ENCODE assay signal across 20 mouse cellular contexts in the genomic region with DNA sequence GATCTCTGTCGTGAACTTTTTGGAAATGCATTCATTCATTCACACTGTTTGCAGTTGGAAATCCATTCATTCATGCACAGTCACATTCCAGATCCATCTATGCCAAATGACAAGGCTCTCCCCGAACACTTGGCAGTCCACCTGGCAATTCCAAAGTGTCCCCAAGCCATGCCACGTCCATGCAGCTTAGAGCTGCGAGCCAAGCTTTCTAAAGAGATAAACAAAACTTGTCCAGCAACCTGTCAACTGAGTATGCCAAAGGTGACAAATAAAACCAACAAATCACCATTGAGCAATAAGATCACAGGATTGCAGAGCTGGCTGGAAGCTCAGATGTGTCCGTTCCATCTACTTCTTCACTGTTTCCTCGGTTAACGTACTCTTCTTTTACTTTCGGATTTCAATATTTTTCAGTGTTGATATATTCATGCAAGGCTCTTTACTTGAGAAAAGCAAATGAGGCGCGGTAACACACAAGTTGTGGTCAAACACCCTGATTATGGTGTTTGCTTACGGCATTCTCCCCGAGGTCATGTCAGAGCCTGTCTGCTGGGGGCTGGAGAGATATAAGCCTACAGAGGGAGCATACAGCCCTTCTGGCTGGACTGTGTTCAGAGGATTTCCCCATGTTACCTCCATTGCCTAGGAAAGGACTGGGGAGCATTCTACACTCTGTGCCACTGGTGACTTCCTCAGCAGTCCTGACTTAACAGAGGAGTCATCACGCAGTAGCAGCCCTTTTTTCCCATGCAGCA.
DNase-seq lines count a peak whose midpoint lies in the region; ATAC-seq and TF ChIP-seq lines count a peak whose summit lies in the region.
"Had no signal": no experiment of that assay in that cellular context is flagged by ENCODE, and none has a peak within 500 bp of the region (broad histone marks: within the 10 kb centered on the region; RNA-seq: fewer than 3 reads in every experiment).

No protein-coding gene starts in this region.

- no peak for TF ChIP-seq CTCF in heart, adult 2 months (IDR thresholded peaks at IDR 0.05)

- peaks cover 1% of the 10 kb centered on the region; the same call in 1 of the 2 replicates for H3K4me1 ChIP-seq in heart, adult 2 months (ENCODE audit: control insufficient read depth, insufficient read depth, low read length)
- no peaks in the 10 kb centered on the region for H3K4me1 ChIP-seq in heart, embryonic 11.5 days (ENCODE audit: control insufficient read depth, insufficient read depth, low read length)
- no peaks in the 10 kb centered on the region for H3K4me1 ChIP-seq in forebrain, embryonic 11.5 days (replicated peaks; ENCODE audit: control insufficient read depth, insufficient read depth, low read length)
- H3K4me1 ChIP-seq: embryonic facial prominence, embryonic 10.5 days; forebrain, embryonic 13.5 days; limb, embryonic 10.5 days; liver, embryonic 13.5 days; lung, embryonic 15.5 days had no signal

- no peak overlapping the region for H3K27ac ChIP-seq in heart, adult 2 months
- no peak overlapping the region for H3K27ac ChIP-seq in heart, embryonic 11.5 days (ENCODE audit: low read depth, low read length)
- H3K27ac ChIP-seq in forebrain, embryonic 11.5 days (ENCODE audit: low read depth, low read length): no peak overlapping the region
- H3K27ac ChIP-seq: embryonic facial prominence, embryonic 10.5 days; forebrain, embryonic 13.5 days; hindbrain, embryonic 14.5 days; left cerebral cortex, adult 2 months; limb, embryonic 10.5 days; liver, embryonic 13.5 days; lung, embryonic 15.5 days had no signal

- 75% methylated on average over 13 of the region's 13 CpGs for WGBS in heart, adult 2 months
- 84% methylated on average over 13 of the region's 13 CpGs for WGBS in heart, embryonic 11.5 days (ENCODE audit: insufficient replicate concordance)
- 94% methylated on average over 13 of the region's 13 CpGs for WGBS in forebrain, embryonic 11.5 days

- H3K36me3 ChIP-seq in heart, adult 2 months (ENCODE audit: control insufficient read depth, insufficient read depth, low read length): no peaks in the 10 kb centered on the region
- H3K36me3 ChIP-seq in heart, embryonic 11.5 days (ENCODE audit: control insufficient read depth, insufficient read depth, low read length): no peaks in the 10 kb centered on the region
- H3K36me3 ChIP-seq in forebrain, embryonic 11.5 days (ENCODE audit: control insufficient read depth, insufficient read depth, low read length): no peaks in the 10 kb centered on the region
- H3K36me3 ChIP-seq: embryonic facial prominence, embryonic 10.5 days; limb, embryonic 10.5 days; liver, embryonic 13.5 days; lung, embryonic 15.5 days had no signal

- TF ChIP-seq EP300 in heart, adult 2 months (IDR thresholded peaks at IDR 0.05; ENCODE audit: insufficient read depth, low read depth, low read length): no peak

- intact Hi-C loops in heart, adult 2 months (cut with DNase I): no loop called here
- intact Hi-C loops in left cerebral cortex, postnatal 4 days (cut with DNase I): no loop called here

- H3K27me3 ChIP-seq in heart, adult 2 months (ENCODE audit: control insufficient read depth, insufficient read depth, low read length): no peaks in the 10 kb centered on the region
- H3K27me3 ChIP-seq in heart, embryonic 11.5 days (ENCODE audit: control insufficient read depth, insufficient read depth, low read length): no peaks in the 10 kb centered on the region
- H3K27me3 ChIP-seq in forebrain, embryonic 11.5 days (ENCODE audit: control insufficient read depth, insufficient read depth, low read length): no peaks in the 10 kb centered on the region
- H3K27me3 ChIP-seq: forebrain, embryonic 13.5 days; liver, embryonic 13.5 days; lung, embryonic 15.5 days had no signal

- no peaks in the 10 kb centered on the region for H3K79me2 ChIP-seq in heart, adult 2 months (replicated peaks; ENCODE audit: control insufficient read depth, insufficient read depth, low read length)

- peak overlapping the region; percentile 6; the same call in 1 of the 2 replicates for H3K4me3 ChIP-seq in heart, adult 2 months
- no peak overlapping the region for H3K4me3 ChIP-seq in heart, embryonic 11.5 days (ENCODE audit: low read depth, low read length)
- no peak overlapping the region for H3K4me3 ChIP-seq in forebrain, embryonic 11.5 days (ENCODE audit: low read depth, low read length)
- H3K4me3 ChIP-seq: embryonic facial prominence, embryonic 10.5 days; forebrain, embryonic 13.5 days; left cerebral cortex, adult 2 months; limb, embryonic 10.5 days; liver, embryonic 13.5 days; lung, embryonic 15.5 days had no signal

- no peak overlapping the region for H3K9ac ChIP-seq in heart, adult 2 months (ENCODE audit: low read depth, low read length)
- H3K9ac ChIP-seq in heart, embryonic 11.5 days (ENCODE audit: low read depth, low read length): no peak overlapping the region
- H3K9ac ChIP-seq in forebrain, embryonic 11.5 days (ENCODE audit: low read length): no peak overlapping the region
- H3K9ac ChIP-seq: forebrain, embryonic 13.5 days; hindbrain, embryonic 14.5 days; liver, embryonic 13.5 days; lung, embryonic 15.5 days had no signal

- peak; percentile 41 for DNase-seq in adrenal gland, postnatal 14 days
- no peak for DNase-seq in adrenal gland, adult 18-20 months (ENCODE audit: low spot score in 2 of 2)
- peak in 1 of 2 experiments; percentile 49 for DNase-seq in heart, adult 2 months
- DNase-seq in urinary bladder, adult 18-20 months (ENCODE audit: low spot score in 2 of 2): peak; percentile 12 to 26
- no peak for DNase-seq in urinary bladder, postnatal 4 days (ENCODE audit: low spot score in 2 of 2)
- no peak for DNase-seq in forebrain, embryonic 11.5 days (ENCODE audit: low spot score)
- DNase-seq in left cerebral cortex, postnatal 4 days: no peak
- DNase-seq: cerebellum, adult 18-20 months; kidney, postnatal 4 days; layer of hippocampus, adult 9-11 months; liver, embryonic 13.5 days; thymus, postnatal 14 days had no signal

- H3K4me2 ChIP-seq in heart, embryonic 11.5 days: no peak overlapping the region
- H3K4me2 ChIP-seq in forebrain, embryonic 11.5 days (ENCODE audit: low read depth, low read length, severe bottlenecking): no peak overlapping the region
- H3K4me2 ChIP-seq: forebrain, embryonic 13.5 days; hindbrain, embryonic 14.5 days; liver, embryonic 13.5 days; lung, embryonic 15.5 days; midbrain, embryonic 11.5 days had no signal

- no peaks in the 10 kb centered on the region for H3K9me3 ChIP-seq in heart, embryonic 11.5 days (replicated peaks; ENCODE audit: control insufficient read depth, low read length)
- H3K9me3 ChIP-seq in forebrain, embryonic 11.5 days (ENCODE audit: control insufficient read depth, low read length): no peaks in the 10 kb centered on the region
- H3K9me3 ChIP-seq: embryonic facial prominence, embryonic 10.5 days; forebrain, embryonic 13.5 days; limb, embryonic 10.5 days; liver, embryonic 13.5 days; lung, embryonic 15.5 days had no signal

- no peak for ATAC-seq in heart, embryonic 11.5 days (replicated peaks; ENCODE audit: insufficient number of reproducible peaks, low FRiP score, low TSS enrichment)
- ATAC-seq in forebrain, embryonic 11.5 days (replicated peaks; ENCODE audit: low FRiP score): no peak
- ATAC-seq: forebrain, embryonic 13.5 days had no signal

- TF ChIP-seq POLR2A in heart, adult 2 months (IDR thresholded peaks at IDR 0.05; ENCODE audit: insufficient read depth, low read depth, low read length): no peak

Comparison
In these comparisons a context has a peak if more than half of its experiments do, and no peak if none do; other contexts are left out.
1. DNase-seq: peak in adrenal gland, postnatal 14 days (single experiment) and urinary bladder, adult 18-20 months (2 of 2); none in adrenal gland, adult 18-20 months (0 of 2), urinary bladder, postnatal 4 days (0 of 2), forebrain, embryonic 11.5 days (single experiment) and left cerebral cortex, postnatal 4 days (single experiment).